Mouse (Mus musculus) heart, adult 11 months (tissue): ENCODE measurements at regions not wholly inside any gene's neighbourhood (a gene's known extent, or its start where the extent isn't known, plus 50 kb on each side); places are given as distances from the start of the nearest gene placed in this dataset.
A peak's percentile ranks its signal among the peaks of the same experiment; 100 is the strongest.

Experiments
- DNase-seq: peaks from one replicate; pipeline ENCODE4 v3.0.0; 2022

- DNase-seq = no peak
Observed at GRCm38 (mm10) chr11:24341650-24342049, 263.8 kb downstream of the Bcl11a start.

GRCm38 (mm10) chr11:24342176-24342575, 264.3 kb downstream of the Bcl11a start:
- peak; percentile 45 for DNase-seq

GRCm38 (mm10) chr11:24342732-24343131, 264.9 kb downstream of the Bcl11a start:
- DNase-seq = peak; percentile 76

- peak; percentile 46 for DNase-seq
Observed at GRCm38 (mm10) chr11:24347225-24347624, 269.4 kb downstream of the Bcl11a start.

GRCm38 (mm10) chr11:24348741-24349140, 270.9 kb downstream of the Bcl11a start:
- peak; percentile 50 for DNase-seq

GRCm38 (mm10) chr11:24349967-24350643, 272.2 kb downstream of the Bcl11a start:
- peak; percentile 76 for DNase-seq

GRCm38 (mm10) chr11:24350839-24351238, 273.0 kb downstream of the Bcl11a start:
- DNase-seq = peak; percentile 66

- peak; percentile 6 for DNase-seq
Observed at GRCm38 (mm10) chr11:24352071-24352470, 274.2 kb downstream of the Bcl11a start.

GRCm38 (mm10) chr11:24353056-24353455, 275.2 kb downstream of the Bcl11a start:
- peak; percentile 28 for DNase-seq

GRCm38 (mm10) chr11:24357388-24357787, 279.5 kb downstream of the Bcl11a start:
- no peak for DNase-seq

GRCm38 (mm10) chr11:24359086-24359485, 281.2 kb downstream of the Bcl11a start:
- peak; percentile 72 for DNase-seq

GRCm38 (mm10) chr11:24361998-24362687, 284.3 kb downstream of the Bcl11a start:
- peak; percentile 84 for DNase-seq

- peak; percentile 51 for DNase-seq
Observed at GRCm38 (mm10) chr11:24362688-24363035, 284.8 kb downstream of the Bcl11a start.

GRCm38 (mm10) chr11:24363418-24364364, 285.8 kb downstream of the Bcl11a start:
- peak; percentile 94 for DNase-seq

GRCm38 (mm10) chr11:24370198-24370860, 292.5 kb downstream of the Bcl11a start:
- peak; percentile 85 for DNase-seq

GRCm38 (mm10) chr11:24370861-24371686, 293.2 kb downstream of the Bcl11a start:
- peak; percentile 58 for DNase-seq

- no peak for DNase-seq
Observed at GRCm38 (mm10) chr11:24371687-24371950, 293.8 kb downstream of the Bcl11a start.

- peak; percentile 98 for DNase-seq
Observed at GRCm38 (mm10) chr11:24371963-24372362, 294.1 kb downstream of the Bcl11a start.

GRCm38 (mm10) chr11:24372616-24373015, 294.8 kb downstream of the Bcl11a start:
- no peak for DNase-seq

GRCm38 (mm10) chr11:24373301-24373700, 295.4 kb downstream of the Bcl11a start:
- peak; percentile 41 for DNase-seq

- DNase-seq = peak; percentile 87
Observed at GRCm38 (mm10) chr11:24377530-24377929, 299.7 kb downstream of the Bcl11a start.

- peak; percentile 94 for DNase-seq
Observed at GRCm38 (mm10) chr11:24390578-24390977, 312.7 kb downstream of the Bcl11a start.
